Mouse (Mus musculus) ES-E14 (cell line): ENCODE data around the gene 1810055G02Rik. TPM values are rescaled to one million over a fixed set of nuclear protein-coding genes. Genes with fewer than 3 reads are reported as not detected.

Experiments
- DNase-seq: peaks from one replicate; pipeline ENCODE4 v3.0.0-alpha.2; 2013; ENCODE audit warnings: low read depth, low spot score
- H3K27ac ChIP-seq: 2 replicates; pipeline ENCODE4 v1.5.1; 2012; ENCODE audit warnings: low read depth, mild to moderate bottlenecking, low read length, moderate library complexity, mixed read lengths; ENCODE audit not compliant: poor library complexity, insufficient read depth, severe bottlenecking
- H3K36me3 ChIP-seq: 2 replicates; pipeline ENCODE4 v1.6.1; 2012; ENCODE audit warnings: mild to moderate bottlenecking, low read length, moderate library complexity, mixed read lengths; ENCODE audit not compliant: control insufficient read depth, poor library complexity, insufficient read depth, severe bottlenecking
- H3K4me1 ChIP-seq, 2 experiments: fragments of 150-350 bp in 1 of 2; sonication (generic) in 1 of 2; 2 replicates each; pipeline ENCODE4 v1.6.1; 2012; ENCODE audit warnings: low read length in 2 of 2, mild to moderate bottlenecking in 1 of 2, mixed read lengths in 1 of 2; ENCODE audit not compliant: control insufficient read depth in 2 of 2, insufficient read depth in 2 of 2, poor library complexity in 1 of 2
- H3K4me3 ChIP-seq, 2 experiments: fragments of 150-350 bp in 1 of 2; sonication (generic) in 1 of 2; 2 replicates each; pipeline ENCODE4 v1.5.1; 2012; ENCODE audit warnings: low read length in 2 of 2, low read depth in 1 of 2, mild to moderate bottlenecking in 1 of 2, mixed read lengths in 1 of 2; ENCODE audit not compliant: insufficient read depth in 1 of 2, poor library complexity in 1 of 2, severe bottlenecking in 1 of 2
- H3K9ac ChIP-seq: 2 replicates; pipeline ENCODE4 v1.6.1; 2012; ENCODE audit warnings: low read depth, mild to moderate bottlenecking, low read length, mixed read lengths; ENCODE audit not compliant: poor library complexity, insufficient read depth, severe bottlenecking
- H3K9me3 ChIP-seq: fragments of 150-350 bp; sonication (generic); 2 replicates; pipeline ENCODE4 v1.6.1; 2012; ENCODE audit warnings: low read depth, mild to moderate bottlenecking, low read length; ENCODE audit not compliant: control insufficient read depth, insufficient read depth
- CHD2 ChIP-seq: IDR thresholded peaks from 2 replicates; pipeline ENCODE4 v1.6.1; 2014; ENCODE audit warnings: mild to moderate bottlenecking, low read depth, low read length, inconsistent platforms
- HCFC1 ChIP-seq: IDR thresholded peaks from 2 replicates; pipeline ENCODE4 v1.6.1; 2012; ENCODE audit warnings: low read length, inconsistent platforms, borderline replicate concordance; ENCODE audit not compliant: insufficient read depth
- MAFK ChIP-seq: IDR thresholded peaks from 2 replicates; pipeline ENCODE4 v1.6.1; 2014; ENCODE audit warnings: mild to moderate bottlenecking, low read depth, low read length, inconsistent platforms; ENCODE audit not compliant: insufficient read depth
- ZC3H11A ChIP-seq: IDR thresholded peaks from 2 replicates; pipeline ENCODE4 v1.6.1; 2012; ENCODE audit warnings: low read depth, mild to moderate bottlenecking, inconsistent platforms, low read length, borderline replicate concordance
- ZNF384 ChIP-seq: IDR thresholded peaks from 2 replicates; pipeline ENCODE4 v1.6.1; 2012; ENCODE audit warnings: low read depth, low read length, inconsistent platforms
- in situ Hi-C, 2 experiments: fragments of 600-800 bp; cut with MboI; formaldehyde crosslinking; loops; one replicate each; pipeline ENCODE4 v1.15.1; 2025; ENCODE audit warnings: low sequenced_read_pairs in 2 of 2, inconsistent platforms in 1 of 2; ENCODE audit not compliant: unreplicated experiment in 2 of 2
- total RNA-seq: library from RNA; depleted of rRNA; stranded (reverse); fragments of 300-350 nt; gene quantifications from 2 replicates; pipeline ENCODE4 v1.2.3, GENCODE M21; 2012

The 1810055G02Rik gene
- total RNA-seq, 1 experiment: 31.4 TPM

GRCm38 (mm10) chr19:3674122-3674855 is 33.8 kb upstream of the 1810055G02Rik start:
- Histone ChIP-seq H3K4me1 (peaks cover 4 to 5% of the 10 kb centered on the region in 2 experiments; a peak in 1 of 4 replicates), H3K9ac (no peak overlapping the region), H3K36me3 (peaks cover 3% of the 10 kb centered on the region; the same call in 1 of the 2 replicates), H3K4me3 (no peak overlapping the region), H3K9me3 (no peaks in the 10 kb centered on the region), H3K27ac (no peak overlapping the region)
- TF ChIP-seq ZNF384 (no peak), CHD2 (no peak), MAFK (no peak), HCFC1 (no peak), ZC3H11A (no peak)
- in situ Hi-C loops: no loop called here
- no peak for DNase-seq

GRCm38 (mm10) chr19:3680732-3681131 is 27.4 kb upstream of the 1810055G02Rik start:
- no peak overlapping the region for H3K4me3 ChIP-seq
- DNase-seq: no peak
- no peaks in the 10 kb centered on the region for H3K9me3 ChIP-seq
- peaks cover 0 to 20% of the 10 kb centered on the region in 2 experiments; a peak in 3 of 4 replicates for H3K4me1 ChIP-seq
- H3K9ac ChIP-seq: no peak overlapping the region
- in situ Hi-C loops: no loop called here
- no peak for TF ChIP-seq ZC3H11A
- TF ChIP-seq HCFC1: no peak
- TF ChIP-seq ZNF384: no peak
- no peak for TF ChIP-seq CHD2
- no peak for TF ChIP-seq MAFK
- H3K27ac ChIP-seq: no peak overlapping the region
- no peaks in the 10 kb centered on the region for H3K36me3 ChIP-seq

GRCm38 (mm10) chr19:3681310-3681934 is 26.7 kb upstream of the 1810055G02Rik start:
- Histone ChIP-seq H3K9me3 (no peaks in the 10 kb centered on the region), H3K4me1 (peaks cover 0 to 20% of the 10 kb centered on the region in 2 experiments; a peak in 3 of 4 replicates), H3K4me3 (no peak overlapping the region), H3K9ac (no peak overlapping the region), H3K36me3 (no peaks in the 10 kb centered on the region), H3K27ac (no peak overlapping the region)
- TF ChIP-seq ZC3H11A (no peak), HCFC1 (no peak), ZNF384 (no peak), CHD2 (no peak), MAFK (no peak)
- in situ Hi-C loops: no loop called here
- no peak for DNase-seq

- in situ Hi-C loops: no loop called here
Measured at GRCm38 (mm10) chr19:3684414-3684813, 23.7 kb upstream of the 1810055G02Rik start.

More at GRCm38 (mm10) chr19:3684414-3684813, 23.7 kb upstream of the 1810055G02Rik start:
- H3K36me3 ChIP-seq: no peaks in the 10 kb centered on the region
- no peaks in the 10 kb centered on the region for H3K9me3 ChIP-seq
- H3K9ac ChIP-seq: no peak overlapping the region
- 0 out of 4 replicates have a peak overlapping the region, but pooled peaks of 1 of the 2 experiments have one; percentile 87 for H3K4me3 ChIP-seq
- H3K4me1 ChIP-seq: peaks cover 5 to 34% of the 10 kb centered on the region in 2 experiments
- TF ChIP-seq ZNF384: no peak
- TF ChIP-seq CHD2: no peak
- no peak for TF ChIP-seq MAFK
- no peak for TF ChIP-seq HCFC1
- no peak for TF ChIP-seq ZC3H11A
- no peak overlapping the region for H3K27ac ChIP-seq
- no peak for DNase-seq
